Mouse (Mus musculus): Measurements from ENCODE around the gene Cntfr.

DNA sequence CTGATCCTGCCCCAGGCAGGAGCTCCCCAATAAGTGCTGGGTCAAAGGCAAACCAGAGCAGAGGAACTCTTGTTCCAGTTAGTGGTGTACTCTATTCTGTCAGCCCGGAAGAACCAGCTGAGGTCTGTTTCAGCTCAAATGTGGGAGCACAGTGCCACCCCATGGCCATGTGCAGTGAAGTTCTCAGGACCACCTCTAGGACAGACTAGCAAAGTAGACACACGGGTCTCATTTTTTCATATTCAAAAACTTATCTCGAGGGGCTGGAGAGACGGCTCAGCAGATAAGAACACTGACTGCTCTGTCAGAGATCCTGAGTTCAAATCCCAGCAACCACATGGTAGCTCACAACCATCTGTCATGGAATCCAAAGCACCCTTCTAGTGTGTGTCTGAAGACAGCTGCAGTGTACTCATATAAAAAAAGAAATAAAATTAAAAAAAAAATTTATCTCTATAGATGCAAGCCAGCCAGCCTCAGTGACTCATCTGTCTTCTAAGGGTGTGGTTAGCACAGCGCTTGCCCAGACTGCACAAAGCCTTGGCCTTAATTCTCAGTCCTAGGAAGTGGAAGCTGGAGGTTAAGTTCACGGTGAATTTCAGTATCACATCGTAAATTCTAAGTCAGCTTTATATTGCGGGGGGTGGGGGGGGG is 40.8 kb upstream of the Cntfr start:
- TF ChIP-seq POLR2A (IDR thresholded peaks at IDR 0.05; ENCODE audit: low read depth, low read length) (no peak), CTCF (IDR thresholded peaks at IDR 0.05; ENCODE audit: extremely low read depth, insufficient read depth, insufficient read length, insufficient replicate concordance) (peak; percentile 85; the same call in 1 of the 2 replicates)
